Mouse (Mus musculus) megakaryocyte progenitor cell, adult 5-6 weeks (primary cell): ENCODE data around the gene Gpr1. TPM values are rescaled to one million over a fixed set of nuclear protein-coding genes. Genes with fewer than 3 reads are reported as not detected.

Experiments
- ATAC-seq: replicated peaks from 2 replicates; pipeline ENCODE4 v1.8.0; 2016; ENCODE audit warnings: mild to moderate bottlenecking, moderate TSS enrichment, inconsistent platforms; ENCODE audit not compliant: poor library complexity
- total RNA-seq, 2 experiments: library from RNA; stranded (forward) in 1 of 2; stranded (reverse) in 1 of 2; fragments of 157-497, 149-512 nt in 1 of 2; fragments of 200-1000 nt in 1 of 2; gene quantifications; 2 replicates each; pipeline versions ENCODE4 v1.2.3 to v1.2.4; 2015 to 2017

Gene Gpr1
- total RNA-seq (2015) (not detected in 2 replicates), total RNA-seq (2017) (not detected in 2 replicates)

- ATAC-seq: no peak
Observed at GRCm38 (mm10) chr1:63214271-63214558, at the start of gene Gpr1. Gpr1 (minus strand) TSS chr1:63214543.

GRCm38 (mm10) chr1:63263671-63264070 is 49.3 kb upstream of the Gpr1 start:
- ATAC-seq: no peak

- no peak for ATAC-seq
Observed at GRCm38 (mm10) chr1:63261041-63261590, 46.8 kb upstream of the Gpr1 start.

DNA sequence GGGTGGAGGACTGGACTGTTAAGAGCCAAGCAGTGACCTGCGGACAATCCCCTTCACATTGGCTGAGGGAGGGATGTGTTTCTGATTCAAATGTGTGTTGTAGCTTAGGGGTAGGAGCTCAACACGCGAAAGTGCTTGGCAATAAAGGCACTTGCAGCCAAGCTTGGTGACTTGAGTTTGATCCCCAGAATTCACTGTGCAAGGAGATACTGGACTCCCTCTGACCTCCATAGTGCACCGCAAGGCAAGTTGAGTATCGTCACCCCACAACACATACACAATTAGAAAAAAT is 46.3 kb upstream of the Gpr1 start:
- ATAC-seq: no peak

GRCm38 (mm10) chr1:63259916-63260741 is 45.8 kb upstream of the Gpr1 start:
- ATAC-seq: no peak

DNA sequence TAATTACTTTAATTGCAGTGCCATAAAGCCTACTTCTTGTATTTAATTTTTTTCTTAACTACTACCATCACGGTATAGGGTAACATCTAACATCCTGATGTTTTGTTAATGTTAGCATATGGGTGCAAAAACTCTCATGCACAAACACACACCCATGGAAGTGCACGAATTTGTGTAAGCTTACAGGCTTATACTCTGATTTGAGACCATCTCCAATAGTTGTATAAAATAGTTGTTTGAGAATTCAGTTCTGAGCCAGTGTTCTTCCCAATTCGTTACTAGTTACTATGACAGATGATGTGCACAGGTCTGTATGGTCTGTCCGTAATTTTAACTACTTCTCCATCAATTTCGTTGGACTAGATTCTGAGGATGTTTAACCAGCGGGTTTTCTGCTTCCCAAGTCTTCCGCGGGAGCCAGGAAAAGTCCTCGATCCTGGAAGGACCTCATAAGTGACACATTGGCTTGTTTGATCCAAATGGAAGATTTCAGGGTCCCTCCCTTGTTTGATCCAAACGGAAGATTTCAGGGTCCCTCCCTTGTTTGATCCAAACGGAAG is 45.0 kb upstream of the Gpr1 start:
- no peak for ATAC-seq

DNA sequence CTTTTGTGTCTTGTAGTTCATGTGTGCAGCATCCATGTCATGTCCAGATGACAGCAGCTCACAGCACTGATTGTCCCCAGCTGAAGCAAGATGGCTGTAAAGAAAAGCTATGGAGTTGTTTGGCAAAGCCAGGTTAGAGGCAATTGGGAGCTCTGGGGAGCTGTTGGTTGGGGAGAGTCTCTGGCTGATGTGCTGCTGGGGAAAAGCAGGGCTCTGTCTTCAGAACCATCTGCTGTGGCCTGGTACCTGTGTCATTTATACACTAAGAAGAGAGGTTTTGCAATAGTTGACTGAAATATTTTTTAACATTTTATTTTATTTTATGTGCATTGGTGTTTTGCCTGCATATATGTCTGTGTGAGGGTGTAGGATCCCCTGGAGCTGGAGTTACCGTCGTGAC is 44.2 kb upstream of the Gpr1 start:
- no peak for ATAC-seq

DNA sequence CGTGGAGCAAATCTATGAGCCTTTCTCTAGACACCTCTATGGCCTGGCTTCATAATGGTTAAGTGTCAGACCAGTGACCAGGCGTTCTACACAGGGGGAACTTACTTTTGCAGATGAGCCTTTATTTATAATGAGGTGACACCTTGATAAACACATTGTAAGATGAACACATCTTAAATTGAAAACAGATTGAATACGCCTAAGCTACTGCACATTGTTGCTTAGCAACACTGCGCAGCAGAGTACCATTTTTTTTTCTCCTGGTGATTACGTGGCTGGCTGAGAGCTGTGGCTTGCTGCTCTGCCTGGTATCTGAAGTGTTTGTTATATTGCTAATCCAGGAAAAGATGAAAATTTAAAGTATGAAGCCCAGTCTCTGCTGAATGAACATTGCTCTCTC is 41.7 kb upstream of the Gpr1 start:
- no peak for ATAC-seq

DNA sequence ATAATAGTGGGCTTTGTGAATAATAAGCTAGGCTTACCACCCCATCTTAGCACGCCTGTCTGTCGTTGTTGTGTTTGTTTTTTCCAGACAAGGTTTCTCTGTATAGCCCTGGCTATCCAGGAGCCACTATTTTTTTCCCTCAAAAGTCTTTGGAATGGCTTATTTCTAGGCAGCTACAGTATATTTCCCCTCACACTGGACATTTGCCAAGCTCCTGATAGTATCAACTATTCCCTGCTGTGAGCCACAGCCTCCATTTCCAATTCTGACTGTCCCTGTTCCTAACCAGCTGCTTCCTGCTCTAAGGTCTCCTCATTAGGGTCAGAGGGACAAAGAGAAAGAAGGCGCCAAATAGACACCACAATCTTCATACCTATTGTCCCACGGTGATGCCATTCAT is 40.8 kb upstream of the Gpr1 start:
- no peak for ATAC-seq

GRCm38 (mm10) chr1:63253291-63253690 is 38.9 kb upstream of the Gpr1 start:
- no peak for ATAC-seq

DNA sequence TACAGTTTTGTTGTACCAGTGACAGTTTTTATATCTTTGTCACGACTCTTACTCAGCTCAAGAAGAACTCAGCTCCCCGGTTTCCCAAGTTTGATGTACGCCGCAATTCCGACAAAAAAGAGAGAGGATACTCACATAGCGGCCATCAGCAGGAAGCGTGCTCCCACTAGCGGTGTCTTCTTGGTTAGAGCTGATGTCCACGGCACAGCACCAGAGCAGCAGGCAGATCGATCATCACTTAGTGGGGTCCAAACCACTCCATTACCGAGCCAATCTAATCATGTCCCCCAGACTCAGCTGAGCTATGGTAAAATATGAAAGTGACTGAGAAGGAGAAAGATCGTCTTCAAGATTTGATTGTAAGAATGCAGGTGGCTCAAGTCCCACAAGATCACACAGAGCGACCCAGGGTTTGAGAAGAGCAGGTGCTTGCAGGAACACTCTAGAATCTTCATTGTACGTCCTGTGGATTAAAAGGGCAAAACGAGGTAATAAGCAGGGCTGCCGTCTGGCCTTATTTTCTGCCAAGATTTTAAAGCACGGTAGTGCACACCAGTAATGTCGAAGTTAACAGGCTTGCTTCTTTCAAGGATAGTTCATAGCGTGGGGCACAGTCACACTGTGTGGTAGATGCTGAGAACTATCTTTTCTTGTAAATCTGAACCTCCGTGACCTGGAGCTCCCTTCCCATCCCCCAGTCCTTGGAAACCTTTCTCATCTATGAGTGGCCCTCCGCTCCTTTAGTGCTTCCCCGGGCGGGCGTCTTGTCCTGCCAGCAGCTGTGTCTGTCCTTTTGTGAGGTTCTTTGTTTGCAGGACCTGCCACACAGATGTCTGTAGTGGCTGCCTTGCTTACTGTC is 38.2 kb upstream of the Gpr1 start:
- ATAC-seq: no peak

GRCm38 (mm10) chr1:63249261-63249660 is 34.9 kb upstream of the Gpr1 start:
- ATAC-seq: no peak

- ATAC-seq: no peak
Observed at GRCm38 (mm10) chr1:63248360-63248851, 34.1 kb upstream of the Gpr1 start.

- no peak for ATAC-seq
Observed at GRCm38 (mm10) chr1:63247831-63248359, 33.6 kb upstream of the Gpr1 start.

GRCm38 (mm10) chr1:63246862-63247521 is 32.6 kb upstream of the Gpr1 start:
- no peak for ATAC-seq

GRCm38 (mm10) chr1:63243854-63244253 is 29.5 kb upstream of the Gpr1 start:
- no peak for ATAC-seq

DNA sequence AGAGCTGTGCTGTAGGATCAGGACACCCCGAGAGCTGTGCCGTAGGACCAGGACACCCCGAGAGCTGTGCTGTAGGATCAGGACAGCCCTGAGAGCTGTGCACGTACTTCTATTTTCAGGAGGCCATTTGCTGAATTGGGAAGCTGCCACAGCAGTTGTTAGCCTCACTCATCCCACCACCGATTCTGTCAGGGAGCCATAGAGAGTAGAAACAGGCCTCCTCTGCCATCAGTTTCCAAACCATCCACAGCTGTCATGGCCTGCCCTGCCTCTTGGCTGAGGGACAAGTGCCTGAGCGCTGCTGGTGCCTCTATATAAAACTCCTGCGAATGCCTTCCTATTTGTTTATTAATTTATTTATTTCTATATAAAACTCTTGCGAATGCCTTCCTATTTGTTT is 25.4 kb upstream of the Gpr1 start:
- ATAC-seq: no peak

GRCm38 (mm10) chr1:63239305-63239704 is 25.0 kb upstream of the Gpr1 start:
- no peak for ATAC-seq

- no peak for ATAC-seq
Observed at GRCm38 (mm10) chr1:63237371-63237770, 23.0 kb upstream of the Gpr1 start.

DNA sequence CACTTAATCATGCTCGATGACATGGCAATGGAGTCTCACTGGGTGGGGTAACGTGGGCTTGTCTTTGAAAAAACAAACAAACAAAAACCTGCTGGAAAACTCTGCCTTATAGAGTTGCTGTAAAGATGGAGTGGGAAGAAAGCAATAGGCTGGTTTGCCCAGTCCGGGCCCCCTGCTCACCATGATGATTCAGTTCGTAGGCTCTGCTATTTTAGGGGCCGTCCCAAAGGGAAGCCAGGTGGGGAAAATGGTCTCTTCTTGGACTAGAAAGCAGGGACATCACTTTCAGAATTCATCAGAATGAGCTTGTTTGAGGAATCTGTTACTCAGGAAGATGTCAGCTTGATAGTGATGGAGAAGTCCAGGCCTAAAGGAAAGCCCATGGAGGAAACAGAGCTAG is 12.9 kb upstream of the Gpr1 start:
- no peak for ATAC-seq

DNA sequence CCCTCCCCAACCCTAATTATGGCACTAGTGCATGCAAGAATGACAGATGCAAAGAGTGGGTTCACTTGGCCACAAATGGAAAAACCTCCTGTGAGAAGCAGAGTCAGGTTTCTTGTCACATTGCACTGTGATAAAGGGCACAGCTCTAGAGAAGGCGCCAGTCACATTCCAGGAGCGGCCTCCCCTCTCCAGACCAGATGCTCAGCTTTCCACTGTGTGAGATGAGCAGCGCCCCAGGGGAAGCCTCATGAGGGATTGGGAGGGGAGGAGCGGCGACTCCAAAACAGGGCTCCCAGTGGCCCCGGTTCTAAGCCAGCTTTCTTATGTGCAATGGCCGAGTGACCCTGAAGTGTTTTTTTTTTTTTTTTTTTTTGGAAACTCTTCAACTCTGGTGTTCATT is 11.5 kb upstream of the Gpr1 start:
- ATAC-seq: no peak
